Mouse (Mus musculus) lung, postnatal 0 days (tissue): ENCODE results near the gene Clspn.

Experiments used
- CTCF ChIP-seq: IDR thresholded peaks from 2 replicates; pipeline ENCODE4 v1.5.1; 2016; ENCODE audit warnings: antibody characterized with exemption, mild to moderate bottlenecking
- EP300 ChIP-seq: IDR thresholded peaks from 2 replicates; pipeline ENCODE4 v1.6.1; 2016; ENCODE audit warnings: antibody characterized with exemption, mild to moderate bottlenecking, control low read depth

DNA sequence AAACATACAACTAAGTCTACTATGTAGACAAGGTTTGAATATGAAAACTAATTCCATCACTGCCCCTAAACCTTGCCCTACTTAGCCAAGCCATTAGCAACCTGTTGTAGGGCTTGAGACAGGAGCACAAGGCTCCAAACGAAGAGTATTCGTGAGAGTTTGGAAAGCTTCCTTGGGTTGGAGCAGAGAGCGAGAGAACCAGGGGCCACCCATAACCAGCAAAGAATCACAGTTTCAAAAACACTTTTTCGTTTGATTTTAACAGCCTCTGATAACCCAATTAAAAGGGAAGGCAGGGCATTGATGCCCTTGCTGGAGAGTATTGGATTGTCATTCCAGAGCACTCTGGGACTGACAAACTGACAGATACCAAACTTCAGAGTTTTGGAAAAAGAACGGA lies 24.4 kb upstream of the Clspn start:
- TF ChIP-seq CTCF (no peak), EP300 (no peak)
